Mouse (Mus musculus): Measurements from ENCODE around the gene Ptprd.

DNA sequence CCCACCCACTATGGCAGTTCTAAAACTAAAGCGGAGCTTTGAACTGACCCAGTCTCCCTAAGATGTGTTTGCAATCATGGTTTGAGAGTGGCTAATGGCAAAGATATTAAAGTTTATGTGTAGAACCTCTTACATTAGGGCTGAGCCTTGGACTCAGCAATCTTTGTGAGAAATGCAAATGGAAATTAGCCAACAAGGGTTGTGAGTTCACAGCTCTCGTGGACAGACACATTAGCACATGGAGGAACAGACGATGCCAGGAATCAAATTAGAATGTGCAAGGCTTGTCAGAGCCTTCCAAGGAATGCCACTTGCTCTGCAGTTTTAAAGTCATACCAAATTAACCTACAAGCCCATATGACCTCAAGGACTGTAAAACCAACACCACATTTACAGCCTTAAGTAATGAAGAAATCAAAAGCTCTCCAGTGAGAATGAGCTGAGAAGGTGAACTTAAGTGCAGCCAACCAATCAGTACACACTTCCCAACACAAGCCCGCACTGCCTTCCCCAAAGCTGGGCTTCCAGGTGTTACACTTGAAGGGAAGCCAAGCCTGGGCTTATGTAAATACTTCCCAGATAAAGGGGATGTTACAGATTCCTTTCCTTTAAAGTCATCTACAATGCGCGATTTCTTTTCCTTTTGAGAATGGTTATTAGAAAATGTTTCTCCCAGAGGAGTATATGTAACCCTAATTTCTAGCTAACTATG, 2258.3 kb downstream of the Ptprd start:
- no peak for TF ChIP-seq POLR2A (IDR thresholded peaks at IDR 0.05; ENCODE audit: borderline replicate concordance, extremely low read depth, insufficient read depth, insufficient read length, poor library complexity, severe bottlenecking)
- no peak for TF ChIP-seq CTCF (IDR thresholded peaks at IDR 0.05; ENCODE audit: borderline replicate concordance, extremely low read depth, insufficient read depth, insufficient read length)
